Mouse (Mus musculus) embryonic facial prominence, embryonic 11.5 days (tissue): ENCODE data around the gene Slc22a20. TPM values are rescaled to one million over a fixed set of nuclear protein-coding genes. Genes with fewer than 3 reads are reported as not detected.

ENCODE experiments used
- ATAC-seq: fragments of 200-750 bp; cut with Nextera tagmentation; replicated peaks from 2 replicates; pipeline ENCODE4 v1.8.0; 2017; ENCODE audit warnings: low read depth; ENCODE audit not compliant: insufficient number of reproducible peaks, low FRiP score, low TSS enrichment
- DNase-seq: peaks from one replicate; pipeline ENCODE4 v3.0.0-alpha.2; 2015; ENCODE audit warnings: low spot score
- H3K27ac ChIP-seq: fragments of 300-500 bp; sonication (generic); replicated peaks from 2 replicates; pipeline ENCODE4 v1.5.1; 2014; ENCODE audit warnings: mild to moderate bottlenecking, low read depth, low read length, control low read depth
- H3K27me3 ChIP-seq: fragments of 300-500 bp; sonication (generic); 2 replicates; pipeline ENCODE4 v1.6.1; 2014; ENCODE audit warnings: mild to moderate bottlenecking, low read length, moderate library complexity, mixed read lengths; ENCODE audit not compliant: control insufficient read depth, insufficient read depth
- H3K36me3 ChIP-seq: fragments of 300-500 bp; sonication (generic); replicated peaks from 2 replicates; pipeline ENCODE4 v1.6.1; 2014; ENCODE audit warnings: low read depth, mild to moderate bottlenecking, low read length, moderate library complexity, mixed read lengths; ENCODE audit not compliant: control insufficient read depth, insufficient read depth
- H3K4me1 ChIP-seq: fragments of 300-500 bp; sonication (generic); 2 replicates; pipeline ENCODE4 v1.6.1; 2014; ENCODE audit warnings: low read length, mixed read lengths; ENCODE audit not compliant: control insufficient read depth, insufficient read depth
- H3K4me2 ChIP-seq: fragments of 300-500 bp; sonication (generic); 2 replicates; pipeline ENCODE4 v1.6.1; 2014; ENCODE audit warnings: low read depth, mild to moderate bottlenecking, control low read depth, low read length, moderate library complexity
- H3K4me3 ChIP-seq: fragments of 300-500 bp; sonication (generic); 2 replicates; pipeline ENCODE4 v1.5.1; 2014; ENCODE audit warnings: low read depth, low read length, control low read depth
- H3K9ac ChIP-seq: fragments of 300-500 bp; sonication (generic); replicated peaks from 2 replicates; pipeline ENCODE4 v1.6.1; 2014; ENCODE audit warnings: mild to moderate bottlenecking, control low read depth, low read length
- H3K9me3 ChIP-seq: fragments of 300-500 bp; sonication (generic); replicated peaks from 2 replicates; pipeline ENCODE4 v1.6.1; 2016; ENCODE audit warnings: mild to moderate bottlenecking, low read length, inconsistent platforms, mixed read lengths; ENCODE audit not compliant: control insufficient read depth
- WGBS: fragments of 180-500 bp; shearing (Covaris S2); extraction: QIAGEN DNeasy Blood & Tissue Kit; methylation state at CpG from one replicate; pipeline ENCODE4 v1.1.7; 2014; 5-methylcytosine and 5-hydroxymethylcytosine counted together
- polyA plus RNA-seq: library from polyadenylated mRNA; unstranded; fragments of >200 nt; fragmentation: Nextera tagmentation; extraction: Ambion mirVana; gene quantifications from 2 replicates; pipeline ENCODE4 v1.2.1, GENCODE M21; 2014

The Slc22a20 gene
- polyA plus RNA-seq, 1 experiment from 2014 or later: not detected

DNA sequence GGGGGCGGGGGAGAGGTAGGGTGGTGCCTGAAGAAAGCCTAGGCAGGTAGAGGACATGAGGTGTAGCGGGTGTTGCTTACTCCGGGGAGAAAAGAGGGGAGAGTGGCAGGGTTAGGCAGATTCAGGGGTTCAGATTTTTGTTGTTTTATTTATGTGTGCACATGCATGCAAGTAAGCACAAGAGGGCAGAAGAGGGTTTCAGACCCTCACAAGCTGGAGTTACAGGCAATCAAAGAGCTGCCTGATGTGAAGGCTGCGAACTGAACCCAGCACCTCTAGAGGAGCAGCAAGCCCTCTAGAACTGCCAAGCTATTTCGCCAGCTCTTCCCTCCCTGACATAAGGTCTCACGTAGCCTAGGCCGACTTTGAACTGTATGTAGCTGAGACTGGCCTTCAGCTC lies 30.6 kb upstream of the Slc22a20 start:
- ATAC-seq (no peak), DNase-seq (peak; percentile 30)
- H3K27me3 ChIP-seq: peaks cover 6% of the 10 kb centered on the region; the same call in 1 of the 2 replicates
- H3K9ac ChIP-seq: no peak overlapping the region
- no peak overlapping the region for H3K4me2 ChIP-seq
- no peak overlapping the region for H3K4me3 ChIP-seq
- no peaks in the 10 kb centered on the region for H3K4me1 ChIP-seq
- WGBS: 45% methylated on average over 7 of the region's 7 CpGs
- H3K27ac ChIP-seq: no peak overlapping the region
- H3K36me3 ChIP-seq: no peaks in the 10 kb centered on the region
- no peaks in the 10 kb centered on the region for H3K9me3 ChIP-seq

DNA sequence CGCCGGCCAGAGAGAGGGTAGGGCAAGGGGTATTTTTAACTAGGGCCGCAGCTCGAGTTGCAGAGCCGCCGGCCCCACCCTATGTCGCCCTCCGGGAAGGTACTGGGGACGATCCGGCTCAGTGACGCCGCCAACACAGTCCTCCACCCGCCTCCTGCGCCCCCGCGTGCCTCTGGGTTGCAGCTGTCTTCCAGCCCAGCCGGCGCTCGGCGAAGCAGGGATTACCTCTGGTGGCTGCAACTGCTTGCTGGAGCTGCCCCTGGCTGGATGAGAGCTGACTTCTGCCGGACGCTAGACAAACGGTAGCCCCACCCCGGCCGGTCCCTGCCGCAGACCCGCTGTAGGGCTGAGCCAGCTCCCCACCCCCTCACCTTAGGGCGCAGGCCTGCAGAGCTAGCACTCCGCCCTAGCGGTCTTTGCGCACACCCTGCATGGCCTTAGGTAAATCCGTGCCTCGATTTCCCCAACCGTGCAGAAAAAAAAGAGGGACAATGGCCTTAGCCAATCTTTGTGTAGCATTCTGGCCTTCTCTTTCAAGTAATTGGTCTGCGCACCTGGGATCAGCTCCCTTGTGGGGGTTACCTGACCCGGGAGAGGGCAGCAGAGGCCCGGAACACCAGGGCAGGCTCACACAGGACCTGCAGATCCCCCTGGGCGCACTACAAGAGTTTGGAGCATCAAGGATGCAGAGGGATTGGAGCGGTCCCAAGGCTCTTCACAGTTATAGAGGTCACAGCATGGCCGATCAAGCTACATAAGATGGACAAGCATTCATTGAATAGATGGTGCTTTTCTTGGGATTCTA lies 29.8 kb upstream of the Slc22a20 start, which contains the start of gene Capn1:
Capn1 (minus strand) TSS at position 387 of the 805 bp plus-strand sequence.
- Histone ChIP-seq H3K27ac (no peak within 1 kb of the TSS), H3K9ac (peak within 1 kb of the TSS; percentile 64), H3K36me3 (no peaks in the 10 kb centered on the region), H3K4me3 (peak within 1 kb of the TSS; percentile 48), H3K4me2 (peak within 1 kb of the TSS; percentile 78), H3K9me3 (no peaks in the 10 kb centered on the region), H3K27me3 (peaks cover 6% of the 10 kb centered on the region; the same call in 1 of the 2 replicates), H3K4me1 (no peaks in the 10 kb centered on the region)
- DNase-seq (peak; percentile 73), ATAC-seq (peak; percentile 44)
- WGBS: 2% methylated on average over 40 of the region's 40 CpGs

DNA sequence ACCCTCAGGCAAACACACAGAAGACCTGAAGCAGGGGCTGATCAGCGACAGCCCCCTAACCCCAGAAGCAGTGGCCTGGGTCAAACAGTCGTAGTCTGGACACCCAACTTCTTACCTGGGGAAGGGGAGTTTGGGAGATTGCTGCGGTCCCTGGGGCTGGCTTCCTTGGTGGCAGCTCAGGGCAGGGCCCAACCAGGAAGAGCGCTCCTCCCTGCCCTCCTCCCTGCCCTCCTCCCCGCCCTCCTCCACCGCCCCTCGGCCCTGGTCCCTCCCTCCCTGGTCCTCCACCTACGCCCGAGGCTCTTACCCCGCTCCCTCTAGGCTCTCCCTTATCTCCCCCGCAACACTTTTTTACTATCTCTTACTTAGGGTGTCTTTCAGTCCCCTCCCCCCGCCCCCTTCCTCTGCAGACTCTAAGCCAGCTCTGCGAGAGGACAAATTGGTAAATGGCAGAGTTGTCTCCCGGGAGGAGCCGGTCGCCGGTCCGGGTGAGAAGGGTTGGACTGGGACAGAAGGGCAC lies 29.1 kb upstream of the Slc22a20 start:
- H3K4me1 ChIP-seq: no peaks in the 10 kb centered on the region
- no peaks in the 10 kb centered on the region for H3K9me3 ChIP-seq
- H3K27ac ChIP-seq: no peak overlapping the region
- DNase-seq (peak; percentile 46), ATAC-seq (peak; percentile 36)
- H3K9ac ChIP-seq: peak overlapping the region; percentile 64
- H3K27me3 ChIP-seq: peaks cover 6% of the 10 kb centered on the region; the same call in 1 of the 2 replicates
- H3K36me3 ChIP-seq: no peaks in the 10 kb centered on the region
- 2% methylated on average over 16 of the region's 18 CpGs for WGBS
- H3K4me2 ChIP-seq: peak overlapping the region; percentile 78
- peak overlapping the region; percentile 48 for H3K4me3 ChIP-seq

DNA sequence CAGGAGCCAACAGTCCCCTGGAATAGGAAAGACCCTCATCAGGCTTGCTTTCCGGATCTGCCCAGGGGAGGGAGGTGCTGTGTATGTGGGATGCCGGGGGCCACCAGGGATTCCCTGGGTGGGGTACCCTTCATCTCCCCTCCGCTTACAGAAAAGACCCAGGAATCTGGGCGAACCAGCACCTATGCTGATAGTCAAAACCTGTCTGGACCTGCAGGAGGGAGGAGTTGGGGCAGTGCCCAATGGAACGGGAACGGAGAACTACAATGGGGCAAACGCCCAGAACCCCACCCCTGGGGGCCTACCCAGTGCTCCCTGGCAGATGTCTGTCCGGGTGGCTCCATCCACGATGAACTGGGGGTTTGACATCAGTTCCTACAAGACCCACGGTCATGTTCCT lies 27.7 kb upstream of the Slc22a20 start:
- 90% methylated on average over 10 of the region's 10 CpGs for WGBS
- H3K4me2 ChIP-seq: no peak overlapping the region
- ATAC-seq (no peak), DNase-seq (no peak)
- H3K9me3 ChIP-seq: no peaks in the 10 kb centered on the region
- no peak overlapping the region for H3K4me3 ChIP-seq
- H3K4me1 ChIP-seq: no peaks in the 10 kb centered on the region
- H3K27me3 ChIP-seq: peaks cover 6% of the 10 kb centered on the region; the same call in 1 of the 2 replicates
- H3K9ac ChIP-seq: no peak overlapping the region
- no peak overlapping the region for H3K27ac ChIP-seq
- H3K36me3 ChIP-seq: no peaks in the 10 kb centered on the region

DNA sequence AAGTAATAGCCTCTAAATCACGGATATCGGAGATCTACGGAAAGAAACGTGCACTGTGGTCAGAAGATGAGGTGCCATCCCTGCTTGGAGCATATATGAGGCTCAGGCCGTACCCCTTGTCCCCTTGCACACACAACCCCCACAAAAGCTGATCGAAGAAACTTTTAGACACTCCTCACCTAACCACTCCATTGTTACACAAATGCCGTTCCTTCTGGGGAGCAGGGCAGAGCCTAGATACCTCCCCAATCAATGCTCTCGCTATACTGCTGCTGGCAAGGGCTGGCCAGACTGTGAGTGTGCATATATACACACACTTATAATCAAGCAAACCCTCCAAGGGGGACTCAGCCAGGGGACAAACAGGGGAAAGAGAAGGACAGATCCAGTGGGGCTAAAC lies 23.2 kb upstream of the Slc22a20 start:
- no peak overlapping the region for H3K27ac ChIP-seq
- no peak for ATAC-seq
- no peaks in the 10 kb centered on the region for H3K36me3 ChIP-seq
- H3K4me3 ChIP-seq: no peak overlapping the region
- WGBS: 73% methylated on average over 8 of the region's 8 CpGs
- H3K27me3 ChIP-seq: no peaks in the 10 kb centered on the region
- H3K9me3 ChIP-seq: no peaks in the 10 kb centered on the region
- no peak for DNase-seq
- H3K4me1 ChIP-seq: no peaks in the 10 kb centered on the region
- H3K4me2 ChIP-seq: no peak overlapping the region
- no peak overlapping the region for H3K9ac ChIP-seq

DNA sequence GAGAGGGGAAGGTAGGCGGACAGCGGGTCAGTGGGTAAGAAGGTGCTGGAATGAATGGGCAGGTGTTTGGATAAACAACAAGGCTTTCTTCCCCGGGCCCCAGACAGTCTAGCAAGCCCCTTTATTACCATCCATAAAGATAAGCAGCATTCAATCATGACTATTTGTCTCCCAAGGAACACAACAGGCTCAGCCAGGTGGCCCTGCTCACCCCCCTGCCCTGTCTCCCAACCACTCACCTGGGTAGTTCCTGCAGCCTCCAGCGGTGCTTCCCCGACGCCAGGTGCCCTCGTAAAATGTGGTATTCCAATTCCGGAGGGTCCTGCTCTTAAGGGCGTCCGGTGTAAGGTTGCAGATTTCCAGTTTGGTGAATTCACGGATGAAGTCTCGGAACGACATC lies 21.1 kb upstream of the Slc22a20 start:
- no peak overlapping the region for H3K4me2 ChIP-seq
- WGBS: 84% methylated on average over 13 of the region's 13 CpGs
- DNase-seq: no peak

DNA sequence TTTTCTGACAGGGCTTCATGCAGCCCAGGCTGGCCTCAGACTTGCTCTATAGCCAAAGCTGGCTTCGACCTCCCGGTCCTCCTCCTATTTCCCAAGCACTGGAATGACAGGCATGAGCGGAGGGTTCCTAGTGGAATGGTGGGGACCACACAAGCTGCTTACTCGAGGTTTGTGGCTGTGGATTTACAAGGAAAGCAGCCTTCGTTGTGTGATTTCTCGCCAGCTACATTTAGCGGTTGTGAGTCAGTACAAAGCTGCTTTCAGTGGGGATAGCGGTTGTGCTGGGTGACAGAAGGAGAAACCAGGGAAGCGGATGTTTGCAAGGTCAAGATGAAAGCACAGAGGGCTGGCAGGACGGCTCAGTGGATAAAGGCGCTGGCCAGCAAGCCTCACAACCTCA lies 19.6 kb upstream of the Slc22a20 start:
- Histone ChIP-seq H3K9me3 (no peaks in the 10 kb centered on the region), H3K4me2 (no peak overlapping the region), H3K36me3 (no peaks in the 10 kb centered on the region), H3K9ac (no peak overlapping the region), H3K4me1 (no peaks in the 10 kb centered on the region), H3K27me3 (no peaks in the 10 kb centered on the region), H3K27ac (no peak overlapping the region), H3K4me3 (no peak overlapping the region)
- ATAC-seq (no peak), DNase-seq (no peak)
- 73% methylated on average over 11 of the region's 11 CpGs for WGBS

More for the DNA sequence above, 21.1 kb upstream of the Slc22a20 start:
- Histone ChIP-seq H3K36me3 (no peaks in the 10 kb centered on the region), H3K27ac (no peak overlapping the region), H3K4me1 (no peaks in the 10 kb centered on the region), H3K9me3 (no peaks in the 10 kb centered on the region), H3K27me3 (no peaks in the 10 kb centered on the region), H3K4me3 (no peak overlapping the region), H3K9ac (no peak overlapping the region)
- ATAC-seq: no peak

DNA sequence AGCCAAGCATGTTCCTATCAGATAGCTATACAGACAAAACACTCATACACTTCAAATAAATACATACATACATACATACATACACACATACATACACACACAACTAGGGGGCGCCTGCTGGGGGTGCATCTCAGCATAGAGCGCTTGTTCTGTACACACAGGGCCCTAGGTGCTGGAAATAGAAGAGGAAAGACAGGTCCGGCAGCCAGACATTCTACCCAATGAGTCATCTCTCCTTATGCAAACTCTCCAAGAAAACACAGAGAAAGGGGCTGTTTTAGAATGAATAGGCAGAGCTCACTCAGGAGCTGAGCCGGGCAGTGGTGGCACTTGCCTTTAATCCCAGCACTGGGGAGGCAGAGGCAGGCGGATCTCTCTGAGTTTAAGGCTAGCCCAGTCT lies 14.0 kb upstream of the Slc22a20 start:
- 78% methylated on average over 5 of the region's 5 CpGs for WGBS
- Histone ChIP-seq H3K4me3 (no peak overlapping the region), H3K4me1 (no peaks in the 10 kb centered on the region), H3K4me2 (no peak overlapping the region), H3K27me3 (no peaks in the 10 kb centered on the region), H3K27ac (no peak overlapping the region), H3K9ac (no peak overlapping the region), H3K9me3 (no peaks in the 10 kb centered on the region), H3K36me3 (no peaks in the 10 kb centered on the region)
- ATAC-seq: no peak
- no peak for DNase-seq
